Mouse (Mus musculus) CD4-positive helper T cell, adult 2 months (primary cell): ENCODE data around the gene Arhgap15.

Experiments used
- DNase-seq: peaks from one replicate; pipeline ENCODE4 v3.0.0-alpha.2; 2012; ENCODE audit warnings: low read depth, missing footprints, low spot score

The Arhgap15 gene

DNA sequence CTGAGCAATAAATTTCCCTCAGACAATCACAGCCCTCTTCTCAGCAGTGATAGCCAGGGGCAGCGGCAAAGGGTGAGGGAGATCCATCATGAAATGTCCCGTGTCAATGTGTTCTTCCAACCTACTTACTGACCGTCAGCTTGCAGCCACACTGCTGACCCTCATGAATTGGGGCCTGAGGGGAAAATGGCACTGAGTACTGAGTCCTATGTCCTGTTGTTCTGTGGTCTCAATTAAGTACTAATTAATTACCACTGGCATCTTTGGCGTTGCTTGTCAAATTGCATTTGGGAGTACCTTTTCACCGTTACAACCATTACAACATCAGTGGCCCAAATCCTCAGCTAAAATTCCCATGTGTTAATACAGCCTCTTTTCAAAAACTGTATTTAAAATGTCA lies 599.2 kb downstream of the Arhgap15 start:
- DNase-seq, result no peak

GRCm38 (mm10) chr2:44349101-44349500 lies 600.5 kb downstream of the Arhgap15 start:
- DNase-seq, result no peak

DNA sequence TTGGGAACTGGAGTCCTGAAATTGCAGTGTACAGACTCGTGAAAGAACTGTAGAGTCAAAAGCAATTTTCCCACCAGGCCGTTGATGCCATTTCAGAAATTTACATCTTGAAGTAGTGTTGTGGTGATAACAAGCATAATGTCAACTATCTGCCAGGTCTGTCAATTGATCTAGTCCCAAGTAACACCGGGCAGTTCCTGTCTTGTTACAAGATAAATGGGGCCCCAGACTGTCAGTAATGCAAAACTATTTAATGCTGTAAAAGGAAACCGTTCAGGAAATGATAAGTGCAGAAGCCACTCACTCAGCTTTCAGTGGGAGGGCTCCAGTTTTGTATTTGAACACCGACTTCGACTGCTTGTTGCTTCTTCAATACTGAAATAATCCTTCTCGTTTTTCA lies 604.3 kb downstream of the Arhgap15 start:
- DNase-seq, result no peak

- DNase-seq, result no peak
Observed at GRCm38 (mm10) chr2:44353594-44353993, 605.0 kb downstream of the Arhgap15 start.

DNA sequence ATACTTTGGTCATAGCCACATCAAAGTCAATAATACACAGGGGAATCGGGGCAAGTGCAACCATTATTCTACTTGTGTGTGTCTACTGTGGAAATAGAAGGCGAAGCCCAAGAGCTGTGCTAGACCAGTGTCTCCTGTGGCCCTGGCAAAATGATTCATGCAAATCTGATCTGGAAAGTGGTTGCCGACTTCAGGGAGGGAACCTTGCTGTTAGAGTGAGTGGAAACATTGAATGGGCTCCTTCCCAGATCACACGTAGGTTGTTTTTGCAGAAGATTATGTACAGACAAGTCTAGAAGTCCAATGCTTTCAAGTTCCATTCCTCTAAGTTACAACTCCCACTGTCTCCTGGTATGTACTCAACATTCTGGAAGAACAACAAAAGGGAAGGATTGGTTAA lies 606.2 kb downstream of the Arhgap15 start:
- DNase-seq, result no peak

DNA sequence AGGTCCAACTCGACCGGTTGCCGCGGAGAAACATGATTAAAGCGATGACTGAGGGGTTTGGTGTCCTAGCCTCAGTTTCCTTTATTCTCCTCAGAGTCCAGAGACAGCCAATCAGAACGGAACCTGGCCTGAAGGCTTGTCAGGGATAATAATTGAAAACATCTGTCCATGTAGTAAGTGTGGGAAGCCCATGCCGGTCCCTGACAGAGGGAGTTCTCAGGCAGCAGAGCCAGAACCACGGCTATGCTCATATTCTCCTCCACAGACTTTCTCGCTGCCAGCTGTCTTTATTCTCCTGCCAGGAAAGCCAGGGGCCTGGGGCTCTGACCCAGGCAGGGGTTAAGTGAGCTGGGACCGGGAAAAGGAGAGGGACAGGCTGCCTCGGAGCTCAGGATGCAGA lies 606.7 kb downstream of the Arhgap15 start:
- no peak for DNase-seq

DNA sequence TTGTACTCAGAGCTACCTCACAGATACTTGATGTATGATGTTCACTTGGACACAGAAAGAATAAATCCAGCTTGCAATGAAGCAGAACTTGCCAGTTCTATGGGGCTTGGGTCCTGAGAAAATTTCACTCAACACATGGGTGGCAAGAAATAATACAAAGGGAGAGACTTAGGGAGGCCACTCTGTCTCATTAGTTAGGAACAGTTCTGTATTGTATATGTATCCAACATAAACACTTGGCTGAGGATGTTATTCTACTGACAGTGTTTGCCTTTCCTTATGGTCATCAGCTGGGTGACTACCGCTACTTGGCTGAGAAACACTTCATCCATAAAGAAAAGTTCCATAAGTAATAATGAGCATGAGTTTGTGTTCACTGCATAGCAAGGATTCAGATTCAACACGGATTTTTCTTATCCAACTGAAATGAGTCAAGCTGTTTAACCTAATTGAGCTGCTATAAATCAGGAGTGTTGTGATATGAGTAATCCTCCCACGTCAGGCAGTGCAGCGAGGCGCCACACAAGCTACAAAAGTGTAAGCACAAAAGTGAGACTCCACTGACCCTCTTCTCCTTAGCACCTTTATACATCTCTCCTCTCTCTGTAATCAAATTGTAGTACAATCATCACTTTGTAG lies 607.7 kb downstream of the Arhgap15 start:
- peak; percentile 16 for DNase-seq

DNA sequence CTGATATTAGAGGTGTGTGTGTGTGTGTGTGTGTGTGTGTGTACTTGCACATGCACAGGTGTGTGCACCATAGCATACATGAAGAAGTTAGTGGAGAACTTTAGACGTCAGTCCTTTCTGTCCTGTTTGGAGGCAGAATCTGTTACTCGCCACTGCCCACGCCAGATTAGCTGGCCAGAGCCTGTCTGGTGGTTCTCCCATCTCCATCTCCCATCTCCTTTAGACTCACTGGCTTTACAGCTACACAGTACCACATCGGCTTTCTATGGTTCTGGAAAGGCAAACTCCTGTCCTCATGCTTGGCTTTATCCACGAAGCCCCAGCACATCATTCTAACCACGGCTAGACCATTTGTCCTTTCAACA lies 608.2 kb downstream of the Arhgap15 start:
- no peak for DNase-seq

- no peak for DNase-seq
Observed at GRCm38 (mm10) chr2:44380225-44380624, 631.6 kb downstream of the Arhgap15 start.

DNA sequence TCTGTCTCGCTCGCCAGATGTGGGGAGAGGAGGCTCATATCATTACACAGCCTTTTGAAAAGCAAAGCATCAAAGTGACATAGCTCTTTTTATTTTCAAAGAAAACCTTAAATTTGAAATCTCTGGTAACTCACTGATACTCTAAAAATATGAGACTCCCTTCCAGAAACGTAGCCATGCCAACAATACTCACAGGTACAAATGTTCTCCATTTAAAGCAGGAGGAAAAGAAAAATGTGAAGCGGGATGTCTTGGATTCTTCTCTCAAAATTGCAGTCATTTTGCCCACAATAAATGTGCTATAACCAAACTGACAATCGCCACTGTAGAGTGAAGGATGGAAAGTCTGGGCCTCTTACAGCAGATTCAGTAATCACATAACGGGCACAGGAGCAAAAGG lies 635.9 kb downstream of the Arhgap15 start:
- DNase-seq, result no peak

DNA sequence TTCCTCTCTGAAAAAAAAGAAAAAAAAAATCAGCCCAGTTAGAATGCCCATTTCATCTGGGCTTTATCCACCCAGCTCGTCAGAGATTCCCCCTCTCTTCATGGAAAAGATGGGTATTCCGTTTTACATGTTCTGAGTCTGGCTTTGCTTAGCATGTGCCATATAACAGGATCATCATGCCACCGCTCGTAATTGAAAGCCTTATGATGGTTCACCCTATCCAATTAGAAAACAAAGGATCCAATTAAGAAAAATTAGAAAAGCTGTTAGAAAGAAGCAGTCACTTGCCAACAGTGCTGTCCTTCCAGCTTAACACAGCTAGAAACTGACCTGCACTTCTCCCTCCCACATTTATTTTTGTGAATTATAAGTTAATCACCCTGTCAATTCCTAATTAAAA lies 640.9 kb downstream of the Arhgap15 start:
- DNase-seq, result no peak

DNA sequence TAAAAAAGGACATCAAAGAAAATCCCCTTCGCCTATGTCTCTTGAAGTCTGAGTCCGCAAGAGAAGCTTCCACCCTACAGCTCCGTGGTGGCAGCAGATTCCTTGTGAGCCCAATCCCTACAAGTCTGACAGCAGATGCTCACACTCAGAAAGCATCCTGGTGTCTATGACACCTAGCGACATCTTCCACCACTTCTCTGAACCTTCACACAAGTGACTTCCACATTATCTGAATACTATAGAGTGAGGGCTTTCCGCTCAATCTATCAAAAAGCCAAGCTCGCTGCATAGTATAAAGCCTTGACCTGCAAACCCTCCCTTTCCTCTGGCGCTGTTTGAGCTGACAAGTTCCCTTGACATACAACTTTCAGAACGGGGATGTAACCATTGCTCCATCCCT lies 645.2 kb downstream of the Arhgap15 start:
- DNase-seq, result no peak

DNA sequence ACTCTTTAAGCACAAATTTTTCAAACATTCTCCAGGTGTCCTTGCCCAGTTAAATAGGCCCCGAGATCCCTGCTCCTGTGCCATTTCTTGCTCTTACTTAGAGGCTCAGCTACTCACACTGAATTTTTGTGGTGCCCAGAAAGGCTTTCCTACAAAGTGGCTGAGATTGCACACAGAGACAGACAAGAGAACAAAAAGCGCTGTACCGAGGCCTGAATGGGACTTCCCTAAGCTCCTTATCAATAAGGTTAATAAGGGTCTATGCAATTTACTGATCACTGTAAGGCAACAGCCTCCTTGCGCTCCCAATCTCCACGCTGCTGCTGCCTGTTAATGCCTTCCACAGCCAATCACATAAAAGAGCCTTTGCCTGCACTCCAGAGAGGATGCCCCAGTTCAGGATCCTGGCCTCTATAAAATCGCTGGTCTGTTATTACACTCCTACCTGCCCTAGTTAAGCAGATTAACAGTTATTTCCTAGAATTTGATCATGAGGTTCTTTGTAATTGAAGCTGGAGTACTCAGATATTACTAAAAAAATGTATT lies 646.4 kb downstream of the Arhgap15 start:
- DNase-seq, result no peak

DNA sequence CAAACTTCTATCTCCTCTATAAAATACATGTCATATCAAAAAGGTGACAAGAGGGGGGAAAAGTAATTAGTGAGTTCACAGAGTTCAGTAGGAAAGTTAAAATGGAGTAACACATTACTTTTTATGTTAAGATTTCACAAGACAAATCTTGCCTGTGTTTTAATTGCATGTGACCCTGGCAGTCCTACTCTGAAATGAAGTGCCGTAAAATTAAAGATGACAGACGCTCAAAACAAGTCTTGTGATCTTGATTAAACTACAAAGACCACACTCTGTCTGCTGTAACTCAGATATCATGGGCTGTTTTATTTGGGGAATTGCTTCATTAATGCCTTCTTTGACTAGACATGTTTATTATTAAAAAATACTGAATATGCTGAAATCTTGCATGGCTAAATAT lies 647.0 kb downstream of the Arhgap15 start:
- no peak for DNase-seq

GRCm38 (mm10) chr2:44397209-44397608 lies 648.6 kb downstream of the Arhgap15 start:
- DNase-seq, result no peak

DNA sequence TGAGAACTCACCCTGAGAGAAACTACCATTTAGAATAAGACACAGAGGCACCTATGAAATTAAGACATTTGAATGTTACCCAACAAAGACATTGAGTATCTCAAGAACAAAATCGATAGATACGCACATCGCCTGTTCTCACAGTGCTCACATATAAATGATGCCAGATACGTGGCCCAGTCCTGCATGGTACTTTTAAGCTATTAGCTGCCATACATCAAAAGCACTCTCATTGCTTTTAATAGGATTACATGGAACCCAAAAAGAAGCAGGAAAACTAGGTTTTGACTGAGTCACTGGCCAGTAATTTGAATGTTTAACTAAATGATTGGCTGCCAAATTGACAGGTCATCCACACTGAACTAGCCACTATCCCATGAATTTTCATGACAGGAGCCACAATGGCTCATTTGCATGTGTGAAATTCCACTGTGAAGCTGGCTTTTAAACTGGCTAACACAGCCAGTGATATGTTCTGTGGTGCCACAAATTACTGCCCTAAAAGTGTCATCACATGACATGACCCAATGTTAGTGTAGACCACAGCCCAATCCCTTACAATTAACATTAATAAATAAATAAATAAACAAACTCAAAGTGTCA lies 649.2 kb downstream of the Arhgap15 start:
- no peak for DNase-seq

- no peak for DNase-seq
Observed at GRCm38 (mm10) chr2:44399191-44399926, 650.7 kb downstream of the Arhgap15 start.

GRCm38 (mm10) chr2:44401704-44402422 lies 653.2 kb downstream of the Arhgap15 start:
- DNase-seq, result no peak

- no peak for DNase-seq
Observed at GRCm38 (mm10) chr2:44411660-44412059, 663.0 kb downstream of the Arhgap15 start.

GRCm38 (mm10) chr2:44416331-44416730 lies 667.7 kb downstream of the Arhgap15 start:
- DNase-seq, result no peak

GRCm38 (mm10) chr2:44419547-44420225 lies 671.1 kb downstream of the Arhgap15 start:
- DNase-seq, result no peak

DNA sequence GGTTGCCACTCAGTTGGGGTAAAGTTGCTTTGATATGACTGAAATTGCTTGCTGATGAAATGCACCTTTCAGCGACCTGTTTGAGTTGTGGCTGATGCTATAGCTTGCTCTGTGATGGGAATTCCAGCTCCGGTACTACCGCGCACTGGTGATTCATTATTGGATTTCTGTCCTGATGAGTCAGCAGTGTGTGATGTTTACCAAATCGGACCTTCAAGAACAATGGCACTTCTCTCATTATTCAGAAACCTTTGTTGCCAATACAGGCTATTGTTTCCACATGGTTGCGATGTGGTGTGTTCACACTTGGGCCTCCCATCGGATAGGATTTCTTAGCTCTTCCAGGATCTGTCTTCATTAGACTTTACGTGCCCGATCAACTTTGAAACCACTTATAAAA lies 681.9 kb downstream of the Arhgap15 start:
- DNase-seq, result no peak
